Mouse (Mus musculus): Measurements from ENCODE around the gene Egf. TPM values are rescaled to one million over a fixed set of nuclear protein-coding genes. Genes with fewer than 3 reads are reported as not detected.
"Not testable (repeated sequence)": the region's sequence is repeated elsewhere in the genome, so short reads cannot be mapped to it uniquely, and the experiment has no call there.

Egf gene
- polyA plus RNA-seq (2012; ENCODE audit: insufficient read depth, insufficient read length, missing spikeins): 0.83 and 1.4 TPM in 2 replicates

- Histone ChIP-seq H3K4me3 (ENCODE audit: insufficient read depth, low read depth, low read length) (no peak within 1 kb of the TSS), H3K27ac (replicated peaks; ENCODE audit: low read depth, low read length) (no peak within 1 kb of the TSS), H3K4me1 (ENCODE audit: control insufficient read depth, insufficient read depth, insufficient read length, low read length) (no peaks in the 10 kb centered on the region)
These were observed at the start of gene Egf for GRCm38 (mm10) chr3:129754650-129755604. Gene Egf (minus strand): TSS chr3:129755316.

GRCm38 (mm10) chr3:129803765-129804164, 48.6 kb upstream of the Egf start, which contains the start of gene Lrit3:
Gene Lrit3 (minus strand): TSS chr3:129804030.
- H3K27ac ChIP-seq (replicated peaks; ENCODE audit: low read depth, low read length): no peak within 1 kb of the TSS
- H3K4me3 ChIP-seq (ENCODE audit: insufficient read depth, low read depth, low read length): no peak within 1 kb of the TSS
- H3K4me1 ChIP-seq (ENCODE audit: control insufficient read depth, insufficient read depth, insufficient read length, low read length): no peaks in the 10 kb centered on the region

GRCm38 (mm10) chr3:129799011-129799410, 43.9 kb upstream of the Egf start:
- no peaks in the 10 kb centered on the region for H3K4me1 ChIP-seq (ENCODE audit: control insufficient read depth, insufficient read depth, insufficient read length, low read length)

GRCm38 (mm10) chr3:129798551-129798950, 43.4 kb upstream of the Egf start:
- Histone ChIP-seq H3K4me3 (ENCODE audit: insufficient read depth, low read depth, low read length) (no peak overlapping the region), H3K27ac (replicated peaks; ENCODE audit: low read depth, low read length) (no peak overlapping the region), H3K4me1 (ENCODE audit: control insufficient read depth, insufficient read depth, insufficient read length, low read length) (no peaks in the 10 kb centered on the region)

More at GRCm38 (mm10) chr3:129799011-129799410, 43.9 kb upstream of the Egf start:
- H3K4me3 ChIP-seq (ENCODE audit: insufficient read depth, low read depth, low read length): no peak overlapping the region
- no peak overlapping the region for H3K27ac ChIP-seq (replicated peaks; ENCODE audit: low read depth, low read length)

GRCm38 (mm10) chr3:129797341-129797740, 42.2 kb upstream of the Egf start:
- no peak overlapping the region for H3K27ac ChIP-seq (replicated peaks; ENCODE audit: low read depth, low read length)

GRCm38 (mm10) chr3:129793801-129794200, 38.7 kb upstream of the Egf start:
- no peak overlapping the region for H3K4me3 ChIP-seq (ENCODE audit: insufficient read depth, low read depth, low read length)
- H3K4me1 ChIP-seq (ENCODE audit: control insufficient read depth, insufficient read depth, insufficient read length, low read length): no peaks in the 10 kb centered on the region
- no peak overlapping the region for H3K27ac ChIP-seq (replicated peaks; ENCODE audit: low read depth, low read length)

More at GRCm38 (mm10) chr3:129797341-129797740, 42.2 kb upstream of the Egf start:
- H3K4me1 ChIP-seq (ENCODE audit: control insufficient read depth, insufficient read depth, insufficient read length, low read length): no peaks in the 10 kb centered on the region
- no peak overlapping the region for H3K4me3 ChIP-seq (ENCODE audit: insufficient read depth, low read depth, low read length)

- no peak overlapping the region for H3K27ac ChIP-seq (replicated peaks; ENCODE audit: low read depth, low read length)
- H3K4me3 ChIP-seq (ENCODE audit: insufficient read depth, low read depth, low read length): no peak overlapping the region
- H3K4me1 ChIP-seq (ENCODE audit: control insufficient read depth, insufficient read depth, insufficient read length, low read length): no peaks in the 10 kb centered on the region
These were observed 27.6 kb upstream of the Egf start for GRCm38 (mm10) chr3:129782746-129783145.

GRCm38 (mm10) chr3:129781435-129781834, 26.3 kb upstream of the Egf start:
- no peak overlapping the region for H3K4me3 ChIP-seq (ENCODE audit: insufficient read depth, low read depth, low read length)
- no peaks in the 10 kb centered on the region for H3K4me1 ChIP-seq (ENCODE audit: control insufficient read depth, insufficient read depth, insufficient read length, low read length)
- H3K27ac ChIP-seq (replicated peaks; ENCODE audit: low read depth, low read length): no peak overlapping the region

- Histone ChIP-seq H3K4me1 (ENCODE audit: control insufficient read depth, insufficient read depth, insufficient read length, low read length) (no peaks in the 10 kb centered on the region), H3K4me3 (ENCODE audit: insufficient read depth, low read depth, low read length) (no peak overlapping the region), H3K27ac (replicated peaks; ENCODE audit: low read depth, low read length) (no peak overlapping the region)
These were observed 16.1 kb upstream of the Egf start for GRCm38 (mm10) chr3:129771210-129771609.

- Histone ChIP-seq H3K27ac (replicated peaks; ENCODE audit: low read depth, low read length) (no peak overlapping the region), H3K4me1 (ENCODE audit: control insufficient read depth, insufficient read depth, insufficient read length, low read length) (no peaks in the 10 kb centered on the region), H3K4me3 (ENCODE audit: insufficient read depth, low read depth, low read length) (no peak overlapping the region)
These were observed 12.1 kb upstream of the Egf start for GRCm38 (mm10) chr3:129766971-129767794.

- Histone ChIP-seq H3K4me3 (ENCODE audit: insufficient read depth, low read depth, low read length) (no peak overlapping the region), H3K27ac (replicated peaks; ENCODE audit: low read depth, low read length) (no peak overlapping the region), H3K4me1 (ENCODE audit: control insufficient read depth, insufficient read depth, insufficient read length, low read length) (no peaks in the 10 kb centered on the region)
These were observed 11.0 kb upstream of the Egf start for GRCm38 (mm10) chr3:129766106-129766505.

- not testable (repeated sequence) for H3K4me1 ChIP-seq (ENCODE audit: control insufficient read depth, insufficient read depth, insufficient read length, low read length); H3K27ac ChIP-seq (replicated peaks; ENCODE audit: low read depth, low read length); H3K4me3 ChIP-seq (ENCODE audit: insufficient read depth, low read depth, low read length)
These were observed 2.5 kb upstream of the Egf start for GRCm38 (mm10) chr3:129757599-129757998.

- H3K4me3 ChIP-seq (ENCODE audit: insufficient read depth, low read depth, low read length): no peak overlapping the region
- no peak overlapping the region for H3K27ac ChIP-seq (replicated peaks; ENCODE audit: low read depth, low read length)
- H3K4me1 ChIP-seq (ENCODE audit: control insufficient read depth, insufficient read depth, insufficient read length, low read length): no peaks in the 10 kb centered on the region
These were observed 10.3 kb downstream of the Egf start for GRCm38 (mm10) chr3:129744803-129745202.

GRCm38 (mm10) chr3:129742781-129743180, 12.3 kb downstream of the Egf start:
- Histone ChIP-seq H3K27ac (replicated peaks; ENCODE audit: low read depth, low read length) (no peak overlapping the region), H3K4me3 (ENCODE audit: insufficient read depth, low read depth, low read length) (no peak overlapping the region), H3K4me1 (ENCODE audit: control insufficient read depth, insufficient read depth, insufficient read length, low read length) (no peaks in the 10 kb centered on the region)

All from brown adipose tissue, adult 24 weeks (tissue).